Mouse (Mus musculus) cerebral cortex, adult 2 months (tissue): ENCODE data around the gene Zfp160.

Source experiments
- WGBS: fragments of 180-500 bp; shearing (Covaris S2); methylation state at CpG from one replicate; pipeline ENCODE4 v1.1.7; 2018; 5-methylcytosine and 5-hydroxymethylcytosine counted together

Zfp160 gene

GRCm38 (mm10) chr17:21008382-21009331 is at the start of gene Zfp160:
Zfp160 (plus strand) TSS chr17:21008903.
- WGBS = 4% methylated on average over 36 of the region's 36 CpGs

- WGBS = 96% methylated on average over 5 of the region's 5 CpGs
These were observed 48.3 kb upstream of the Zfp160 start for GRCm38 (mm10) chr17:20960386-20960785.

GRCm38 (mm10) chr17:20965421-20965820 is 43.3 kb upstream of the Zfp160 start:
- 90% methylated on average over 4 of the region's 4 CpGs for WGBS

- WGBS = 47% methylated on average over 2 of the region's 2 CpGs
These were observed 15.0 kb upstream of the Zfp160 start for GRCm38 (mm10) chr17:20993716-20994115.

GRCm38 (mm10) chr17:20996364-20996763 is 12.3 kb upstream of the Zfp160 start, which contains the start of gene Vmn1r233:
Vmn1r233 (minus strand) TSS chr17:20996464.

GRCm38 (mm10) chr17:21009726-21010125 is 1.0 kb downstream of the Zfp160 start:
- WGBS = 13% methylated on average over 1 of the region's 1 CpGs

- 89% methylated on average over 1 of the region's 1 CpGs for WGBS
These were observed 9.8 kb downstream of the Zfp160 start for GRCm38 (mm10) chr17:21018410-21019080.

GRCm38 (mm10) chr17:21048020-21048419 is 39.3 kb downstream of the Zfp160 start:
- WGBS = 89% methylated on average over 9 of the region's 9 CpGs

- WGBS = 75% methylated on average over 1 of the region's 1 CpGs
These were observed 42.2 kb downstream of the Zfp160 start for GRCm38 (mm10) chr17:21050901-21051300.

- whole genome bisulfite sequencing = no CpG with 5 or more reads among the region's 3 CpGs
These were observed 42.6 kb downstream of the Zfp160 start for GRCm38 (mm10) chr17:21051341-21051740.

GRCm38 (mm10) chr17:21051919-21052318 is 43.2 kb downstream of the Zfp160 start:
- 90% methylated on average over 3 of the region's 3 CpGs for WGBS

- 79% methylated on average over 2 of the region's 2 CpGs for WGBS
These were observed 44.6 kb downstream of the Zfp160 start for GRCm38 (mm10) chr17:21053267-21053666.

- WGBS = 97% methylated on average over 1 of the region's 1 CpGs
These were observed 46.4 kb downstream of the Zfp160 start for GRCm38 (mm10) chr17:21055111-21055510.

- WGBS = 42% methylated on average over 1 of the region's 1 CpGs
These were observed 56.8 kb downstream of the Zfp160 start for GRCm38 (mm10) chr17:21065501-21065900.

GRCm38 (mm10) chr17:21069443-21069842 is 60.7 kb downstream of the Zfp160 start:
- WGBS = no CpG with 5 or more reads among the region's 3 CpGs

GRCm38 (mm10) chr17:21070971-21071370 is 62.3 kb downstream of the Zfp160 start:
- 88% methylated on average over 2 of the region's 2 CpGs for WGBS
